Mouse (Mus musculus) A20 (cell line): ENCODE results near the gene Pacrg.
A peak's percentile ranks its signal among the peaks of the same experiment; 100 is the strongest.

Experiments used
- DNase-seq: peaks from one replicate; pipeline ENCODE4 v3.0.0-alpha.2; 2011; ENCODE audit warnings: low read depth, low spot score

Pacrg gene

GRCm38 (mm10) chr17:10840148-10840707, at the start of gene Pacrg, which contains the start of gene Prkn:
Pacrg (minus strand) TSS chr17:10840311.
Prkn (plus strand) TSS chr17:10840384.
- peak; percentile 92 for DNase-seq

GRCm38 (mm10) chr17:10887924-10888323, 47.8 kb upstream of the Pacrg start:
- DNase-seq: no peak

- no peak for DNase-seq
These were observed 42.1 kb upstream of the Pacrg start for GRCm38 (mm10) chr17:10882260-10882659.

GRCm38 (mm10) chr17:10878986-10879385, 38.9 kb upstream of the Pacrg start:
- DNase-seq: no peak

GRCm38 (mm10) chr17:10874208-10875187, 34.4 kb upstream of the Pacrg start:
- DNase-seq: no peak

- no peak for DNase-seq
These were observed 14.1 kb upstream of the Pacrg start for GRCm38 (mm10) chr17:10854207-10854606.

GRCm38 (mm10) chr17:10840731-10841201, 655 bp upstream of the Pacrg start:
- peak; percentile 55 for DNase-seq

GRCm38 (mm10) chr17:10818971-10819370, 21.1 kb downstream of the Pacrg start:
- DNase-seq: no peak

GRCm38 (mm10) chr17:10808571-10808970, 31.5 kb downstream of the Pacrg start:
- no peak for DNase-seq

- no peak for DNase-seq
These were observed 32.7 kb downstream of the Pacrg start for GRCm38 (mm10) chr17:10807261-10807998.

- DNase-seq: no peak
These were observed 33.4 kb downstream of the Pacrg start for GRCm38 (mm10) chr17:10806692-10807091.

- no peak for DNase-seq
These were observed 48.5 kb downstream of the Pacrg start for GRCm38 (mm10) chr17:10791661-10792060.

- no peak for DNase-seq
These were observed 55.6 kb downstream of the Pacrg start for GRCm38 (mm10) chr17:10784401-10784920.

- DNase-seq: no peak
These were observed 63.6 kb downstream of the Pacrg start for GRCm38 (mm10) chr17:10776503-10776902.

- no peak for DNase-seq
These were observed 65.6 kb downstream of the Pacrg start for GRCm38 (mm10) chr17:10774468-10774867.

GRCm38 (mm10) chr17:10772207-10772606, 67.9 kb downstream of the Pacrg start:
- DNase-seq: no peak

- no peak for DNase-seq
These were observed 70.2 kb downstream of the Pacrg start for GRCm38 (mm10) chr17:10769873-10770272.

GRCm38 (mm10) chr17:10766735-10767406, 73.2 kb downstream of the Pacrg start:
- no peak for DNase-seq

- DNase-seq: no peak
These were observed 75.8 kb downstream of the Pacrg start for GRCm38 (mm10) chr17:10764343-10764742.

- no peak for DNase-seq
These were observed 82.7 kb downstream of the Pacrg start for GRCm38 (mm10) chr17:10757455-10757854.
